Mouse (Mus musculus) heart, adult 8-10 months (tissue): ENCODE measurements around the gene Retsat. TPM values are rescaled to one million over a fixed set of nuclear protein-coding genes. Genes with fewer than 3 reads are reported as not detected.

Experiments used
- total RNA-seq, 4 experiments: library from RNA; stranded (reverse); gene quantifications; 2 replicates each; pipeline ENCODE4 v1.2.4; 2022

Gene Retsat
- total RNA-seq, 4 experiments from 2014 or later, result 170 to 247 (median 189) TPM

Other genes starting within 250 kb of the Retsat start
- gene Tmem150a, start 243.0 kb upstream of the Retsat start, total RNA-seq, result 10 to 100 TPM; 20.4 to 24.3 (median 22.2) TPM
- 10 to 100 TPM; 39.5 to 49.6 (median 41.5) TPM for gene Rnf181, start 231.5 kb upstream of the Retsat start, total RNA-seq
- gene Vamp5, start 218.0 kb upstream of the Retsat start, total RNA-seq, result 10 to 100 TPM; 58.0 to 68.1 (median 61.2) TPM
- gene Vamp8, start 207.8 kb upstream of the Retsat start, total RNA-seq, result 10 to 100 TPM; 58.8 to 80.9 (median 70.8) TPM
- 10 to 100 TPM; 30.9 to 38.9 (median 33.8) TPM for gene Ggcx, start 184.2 kb upstream of the Retsat start, total RNA-seq
- 100 to 1,000 TPM; 112 to 150 (median 119) TPM for gene Mat2a, start 158.9 kb upstream of the Retsat start, total RNA-seq
- gene Sh2d6, start 76.8 kb upstream of the Retsat start, total RNA-seq, result not detected
- gene Capg, start 54.1 kb upstream of the Retsat start, total RNA-seq, result 10 to 100 TPM in 1 of 4 experiments, 1 to 10 TPM in 3; 7.5 to 11.8 (median 9.2) TPM
- gene Elmod3, start 62 bp upstream of the Retsat start, total RNA-seq, result 10 to 100 TPM; 12.1 to 16.4 (median 14.5) TPM
- gene Tgoln1, start 18.5 kb downstream of the Retsat start, total RNA-seq, result 10 to 100 TPM; 63.6 to 67.4 (median 65.5) TPM
- gene Tcf7l1, start 190.8 kb downstream of the Retsat start, total RNA-seq, result 1 to 10 TPM; 6.8 to 9.2 (median 7.9) TPM